Mouse (Mus musculus) ES-CJ7 (cell line): Measurements from ENCODE around the gene Rasgef1b.

Experiments
- DNase-seq: peaks from one replicate; pipeline ENCODE4 v3.0.0; 2011; ENCODE audit warnings: low read depth, low spot score

The Rasgef1b gene

DNA sequence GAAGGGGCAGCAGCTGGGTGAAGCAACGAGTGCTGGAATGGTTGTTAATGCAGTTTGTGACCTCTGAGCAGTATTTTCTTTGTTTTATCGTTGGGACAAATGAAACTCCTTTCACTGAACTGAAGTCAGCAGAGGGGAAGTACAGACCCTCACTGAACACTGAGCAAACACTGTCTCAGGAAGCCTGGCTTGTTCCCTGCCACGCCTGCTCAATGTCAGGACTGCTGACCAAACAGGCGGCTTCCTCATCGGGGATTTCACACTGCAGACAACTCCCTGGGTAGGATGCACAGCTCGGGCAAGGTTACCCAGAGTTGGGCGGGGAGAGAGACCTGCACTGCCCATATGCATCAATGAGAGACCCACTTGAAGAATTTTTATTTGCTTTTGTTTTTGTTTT lies 353.1 kb downstream of the Rasgef1b start:
- no peak for DNase-seq

DNA sequence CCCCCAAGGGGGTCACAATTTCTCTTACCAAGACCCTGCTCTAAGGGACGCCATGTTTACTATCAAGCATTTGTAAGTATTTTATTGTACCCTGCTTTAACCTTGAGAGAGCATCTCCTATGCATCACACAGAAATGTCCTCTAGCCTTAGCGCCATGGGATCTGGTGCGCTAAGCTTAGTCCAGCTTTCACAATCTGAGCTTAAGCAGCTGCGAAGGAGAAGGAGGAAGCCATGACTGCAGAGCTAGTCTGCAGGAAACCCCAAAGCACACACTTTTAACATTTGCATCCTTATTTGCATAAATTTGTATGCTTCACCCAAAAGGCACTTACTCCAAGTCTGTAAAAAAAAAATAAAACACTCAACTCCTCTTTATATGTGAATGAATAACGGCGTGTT lies 354.4 kb downstream of the Rasgef1b start:
- DNase-seq, result no peak

DNA sequence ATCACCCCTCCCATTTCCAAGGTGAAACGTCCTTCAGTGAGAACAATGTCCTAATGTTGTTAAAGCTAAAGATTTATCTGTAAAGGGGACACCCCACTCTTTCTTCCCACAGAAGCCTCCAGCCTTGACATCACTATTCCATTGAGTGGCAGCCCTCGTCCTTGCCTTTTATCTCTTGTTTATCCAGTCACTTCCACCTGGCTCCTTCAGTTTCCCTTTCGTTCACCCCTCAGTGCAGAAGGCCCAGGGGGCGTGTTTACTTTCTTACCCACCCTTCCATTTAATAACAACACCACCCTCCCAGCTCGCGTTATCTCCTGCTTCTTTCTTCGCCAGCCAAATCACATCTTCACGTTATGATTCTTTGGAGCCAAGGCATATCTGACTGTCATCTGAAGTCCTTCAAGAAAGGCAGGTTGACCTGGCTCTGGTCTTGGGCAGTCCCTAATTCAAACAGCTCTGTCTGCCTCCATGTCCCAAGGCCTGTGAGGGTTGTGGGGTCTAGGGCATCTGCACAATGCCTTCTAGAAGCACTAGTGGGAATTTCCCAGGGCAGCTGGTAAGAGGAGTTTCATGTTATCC lies 355.2 kb downstream of the Rasgef1b start:
- DNase-seq, result no peak

DNA sequence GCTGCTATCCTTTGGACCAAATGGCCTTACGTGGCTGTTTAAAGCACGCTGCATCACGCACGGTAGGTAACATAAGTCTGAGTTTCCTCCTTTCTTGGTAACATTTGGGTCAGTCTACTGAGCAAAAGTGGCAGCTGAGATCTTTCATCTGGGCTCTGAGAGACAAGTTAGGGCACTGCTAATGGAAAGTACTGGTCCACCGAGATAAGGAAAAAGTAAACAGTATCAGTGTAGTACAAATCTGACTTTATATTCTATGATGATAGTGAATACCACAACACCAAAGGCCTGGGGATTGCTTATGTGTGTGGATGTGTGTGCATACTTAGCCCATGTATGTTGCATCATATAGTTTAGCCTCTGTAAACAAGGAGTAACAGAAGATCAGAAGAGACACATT lies 358.2 kb downstream of the Rasgef1b start:
- DNase-seq, result no peak

- DNase-seq, result no peak
Observed at GRCm38 (mm10) chr5:99369256-99369655, 359.6 kb downstream of the Rasgef1b start.

DNA sequence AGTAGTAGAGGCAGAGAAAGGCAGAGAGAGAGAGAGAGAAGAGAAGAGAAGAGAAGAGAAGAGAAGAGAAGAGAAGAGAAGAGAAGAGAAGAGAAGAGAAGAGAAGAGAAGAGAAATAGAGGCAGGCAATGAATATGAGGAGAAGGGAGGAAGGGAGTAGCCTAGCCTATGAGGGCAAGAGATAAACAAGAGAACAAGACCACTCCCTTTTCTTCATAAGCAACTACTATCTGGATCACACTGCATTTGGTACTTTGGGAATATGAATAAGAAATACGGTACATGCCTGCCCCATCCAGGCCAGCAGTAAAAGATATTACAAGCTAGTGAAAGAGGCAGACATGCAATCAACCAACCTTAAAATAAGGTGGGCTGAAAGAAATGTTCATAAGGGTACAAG lies 360.2 kb downstream of the Rasgef1b start:
- DNase-seq, result no peak

DNA sequence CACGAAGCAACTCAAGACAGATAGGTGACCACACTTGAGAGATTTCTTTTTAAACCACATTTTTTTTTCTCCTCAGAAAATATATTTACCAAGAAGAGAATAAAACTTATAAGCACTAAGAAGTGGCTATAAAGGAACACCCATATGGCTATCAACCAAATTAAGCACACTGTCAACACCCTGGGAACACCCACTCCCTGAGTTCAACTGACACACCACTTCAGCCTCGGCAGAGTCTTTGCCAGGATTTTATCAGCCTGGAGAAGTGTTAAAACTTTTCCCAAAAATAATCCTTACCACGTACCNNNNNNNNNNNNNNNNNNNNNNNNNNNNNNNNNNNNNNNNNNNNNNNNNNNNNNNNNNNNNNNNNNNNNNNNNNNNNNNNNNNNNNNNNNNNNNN lies 368.3 kb downstream of the Rasgef1b start:
- no peak for DNase-seq

DNA sequence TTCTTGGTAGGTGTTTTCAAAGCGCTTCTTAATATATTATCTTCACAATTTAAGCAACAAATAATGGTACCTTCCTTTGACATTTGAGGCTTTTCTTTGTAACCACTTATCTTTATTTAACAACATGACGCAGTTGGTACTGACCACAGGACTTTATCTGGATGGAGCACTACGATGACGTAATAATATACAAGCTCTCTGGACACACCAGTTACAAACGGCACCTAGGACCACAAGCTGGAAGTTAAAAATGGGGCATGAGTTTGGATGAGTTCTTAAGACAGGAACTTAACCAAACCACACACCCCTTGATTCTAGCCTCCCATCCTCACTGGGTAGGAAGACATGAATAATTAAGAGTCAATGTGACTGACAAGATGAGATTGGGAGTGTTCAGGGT lies 369.6 kb downstream of the Rasgef1b start:
- DNase-seq, result no peak

- no peak for DNase-seq
Observed at GRCm38 (mm10) chr5:99354640-99355132, 374.2 kb downstream of the Rasgef1b start.

- no peak for DNase-seq
Observed at GRCm38 (mm10) chr5:99350030-99350429, 378.8 kb downstream of the Rasgef1b start.

- no peak for DNase-seq
Observed at GRCm38 (mm10) chr5:99348257-99348849, 380.5 kb downstream of the Rasgef1b start.

- no peak for DNase-seq
Observed at GRCm38 (mm10) chr5:99342527-99342926, 386.3 kb downstream of the Rasgef1b start.

DNA sequence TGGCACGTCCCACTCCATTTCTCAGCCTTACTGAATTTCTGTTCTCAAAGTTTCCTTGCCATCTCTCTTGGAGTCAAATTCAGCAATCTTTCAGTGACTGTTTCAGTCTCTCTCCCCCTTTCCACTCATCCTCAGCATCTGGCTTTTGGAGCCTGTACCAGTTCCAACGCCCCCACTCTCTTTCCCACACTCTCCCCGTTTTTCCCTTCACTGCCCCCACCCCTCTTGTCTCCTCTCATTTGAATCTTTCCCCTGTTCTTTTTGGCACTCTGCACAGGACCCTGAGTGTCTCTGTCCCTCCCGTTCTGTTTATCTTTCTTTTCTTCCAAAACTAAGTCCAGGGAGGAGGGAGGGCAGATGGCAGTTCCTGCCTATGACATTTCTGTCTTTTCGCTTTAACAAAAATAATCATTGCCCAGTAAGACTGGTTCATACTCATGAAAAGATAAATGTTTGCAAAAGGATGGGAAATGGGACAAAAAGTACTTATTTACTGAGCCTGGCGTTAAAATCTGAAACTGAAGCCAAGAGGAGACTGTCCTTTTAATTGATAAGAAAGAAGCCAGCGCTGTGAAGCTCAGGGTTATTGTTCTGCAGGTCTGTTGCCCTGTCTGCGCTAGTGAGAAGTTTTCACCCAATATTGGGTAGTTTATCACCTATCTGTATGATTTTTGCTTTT lies 388.4 kb downstream of the Rasgef1b start:
- no peak for DNase-seq

DNA sequence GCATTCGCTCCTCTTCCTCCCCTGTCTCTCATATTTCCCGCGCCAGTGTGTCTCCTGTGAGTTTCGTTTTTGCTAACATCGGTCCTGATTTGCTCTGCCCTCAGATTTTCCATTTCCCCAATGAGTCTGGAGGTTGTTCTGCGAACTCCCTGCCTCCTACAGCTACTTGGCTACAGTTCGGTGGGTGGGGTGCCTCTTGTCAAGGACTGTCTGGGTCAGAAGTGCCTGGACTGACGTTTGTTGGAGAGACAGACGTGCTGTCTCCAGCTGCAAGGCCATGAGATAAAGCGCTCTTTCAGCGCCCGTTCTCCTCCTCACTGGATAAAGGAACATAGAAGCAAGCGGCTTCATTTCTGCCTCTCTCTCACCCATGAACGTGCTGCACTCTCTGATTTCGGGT lies 389.1 kb downstream of the Rasgef1b start:
- DNase-seq, result no peak

DNA sequence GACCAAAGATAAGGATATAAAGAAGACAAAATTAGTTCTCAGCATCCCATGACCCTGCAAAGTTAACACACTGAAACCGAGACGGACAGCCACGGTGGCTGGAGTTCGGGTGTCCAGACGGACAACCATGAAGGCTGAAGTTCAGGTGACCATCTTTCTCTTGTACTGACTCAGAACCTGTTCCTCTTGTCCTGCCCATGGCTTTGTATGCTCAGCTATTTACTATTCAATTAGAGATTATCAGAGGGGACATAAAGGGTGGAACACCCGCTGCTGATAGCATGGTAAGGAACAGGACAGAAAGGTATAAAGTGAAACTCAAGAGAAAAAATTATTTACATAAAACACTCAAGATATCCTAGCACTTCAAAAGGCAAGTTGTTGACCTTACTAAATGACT lies 390.0 kb downstream of the Rasgef1b start:
- no peak for DNase-seq

- no peak for DNase-seq
Observed at GRCm38 (mm10) chr5:99336427-99336826, 392.4 kb downstream of the Rasgef1b start.

- no peak for DNase-seq
Observed at GRCm38 (mm10) chr5:99334017-99334416, 394.8 kb downstream of the Rasgef1b start.

GRCm38 (mm10) chr5:99332021-99332420 lies 396.8 kb downstream of the Rasgef1b start:
- DNase-seq, result no peak

DNA sequence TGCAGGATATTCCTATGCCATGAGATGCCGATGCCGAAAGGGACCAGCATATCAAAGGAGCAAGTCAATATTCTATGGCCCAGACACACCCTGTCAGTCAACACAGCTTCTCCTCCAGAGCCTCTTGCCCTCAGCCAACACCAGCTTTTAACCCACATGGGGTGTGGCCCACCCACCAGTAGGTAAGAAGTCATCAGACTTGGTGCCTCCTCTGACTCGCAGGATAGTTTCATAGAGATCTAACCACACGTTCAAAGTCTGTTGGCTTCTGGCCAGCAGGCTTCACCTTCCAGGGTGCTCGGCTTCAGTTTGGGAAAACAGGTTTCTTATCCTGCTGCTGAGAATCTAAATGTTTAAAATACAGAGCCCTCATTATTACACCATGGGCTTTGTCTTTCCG lies 399.8 kb downstream of the Rasgef1b start:
- no peak for DNase-seq

DNA sequence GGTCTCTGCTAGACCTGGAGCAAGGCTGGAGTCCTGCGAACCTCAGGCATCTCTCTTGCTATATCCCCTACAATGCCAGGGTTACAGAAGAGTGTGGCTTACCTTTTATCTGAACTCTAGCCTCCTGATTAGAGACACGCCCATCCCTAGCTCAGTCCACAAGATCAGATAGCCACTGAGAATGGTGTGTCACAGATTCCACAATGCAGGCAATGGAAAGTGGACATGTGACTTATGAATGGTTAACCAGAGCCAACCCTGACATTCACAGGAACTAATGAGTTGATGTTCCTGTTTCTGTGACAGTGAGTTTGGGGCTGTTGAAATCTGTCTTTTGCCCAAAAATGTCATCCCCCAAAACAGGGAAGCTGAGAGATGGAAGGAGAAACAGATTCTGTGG lies 401.8 kb downstream of the Rasgef1b start:
- no peak for DNase-seq

GRCm38 (mm10) chr5:99325301-99325700 lies 403.6 kb downstream of the Rasgef1b start:
- DNase-seq, result no peak

DNA sequence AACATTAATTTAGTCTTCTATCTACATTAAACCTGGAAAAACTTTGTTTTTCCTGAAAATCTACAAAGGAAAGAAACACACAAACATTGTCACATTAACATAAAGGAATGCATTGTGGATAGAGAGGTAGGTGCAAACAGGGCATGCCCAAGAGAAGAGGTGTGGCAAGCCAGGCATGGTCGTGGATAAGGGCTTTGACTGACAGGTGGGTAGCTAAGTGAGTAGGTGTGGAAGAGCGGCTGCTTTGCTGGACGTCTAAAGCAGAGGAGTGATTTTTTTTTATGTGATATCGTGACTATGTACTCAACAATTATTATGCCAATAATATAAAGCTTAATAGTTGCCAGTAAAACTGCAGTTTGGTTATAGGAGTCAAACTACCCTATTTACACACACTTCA lies 408.1 kb downstream of the Rasgef1b start:
- no peak for DNase-seq

DNA sequence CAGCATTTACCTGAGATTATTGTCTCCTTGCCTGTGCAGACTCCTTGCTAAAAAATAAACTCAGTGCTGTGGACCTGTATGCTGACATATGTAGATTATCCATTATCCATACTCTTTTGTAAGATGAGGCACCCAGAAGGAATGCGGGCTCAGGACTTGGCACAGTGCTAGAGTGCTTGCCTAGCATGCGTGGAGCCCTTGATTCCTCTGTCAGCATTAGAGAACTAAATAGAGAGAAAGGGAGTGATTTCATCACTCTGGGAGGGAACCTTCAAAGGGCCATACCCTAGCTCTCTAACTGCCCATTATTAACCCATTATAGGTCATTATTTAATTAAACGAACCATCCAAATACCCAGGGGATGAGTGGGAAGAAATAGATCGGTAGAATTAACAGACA lies 430.9 kb downstream of the Rasgef1b start:
- no peak for DNase-seq
